Mouse (Mus musculus) testis, adult 2 months (tissue): ENCODE data around the gene Ugt1a6b.

Experiments used
- CTCF ChIP-seq: fragments of 200-500 bp; IDR thresholded peaks from 2 replicates; pipeline ENCODE4 v1.5.1; 2012; ENCODE audit warnings: low read depth, mild to moderate bottlenecking, inconsistent platforms, low read length, moderate library complexity; ENCODE audit not compliant: control insufficient read depth, insufficient read depth, insufficient replicate concordance
- POLR2A ChIP-seq: fragments of 200-500 bp; IDR thresholded peaks from 2 replicates; pipeline ENCODE4 v1.6.1; 2012; ENCODE audit warnings: low read depth, mild to moderate bottlenecking, inconsistent platforms, low read length, moderate library complexity; ENCODE audit not compliant: control insufficient read depth

DNA sequence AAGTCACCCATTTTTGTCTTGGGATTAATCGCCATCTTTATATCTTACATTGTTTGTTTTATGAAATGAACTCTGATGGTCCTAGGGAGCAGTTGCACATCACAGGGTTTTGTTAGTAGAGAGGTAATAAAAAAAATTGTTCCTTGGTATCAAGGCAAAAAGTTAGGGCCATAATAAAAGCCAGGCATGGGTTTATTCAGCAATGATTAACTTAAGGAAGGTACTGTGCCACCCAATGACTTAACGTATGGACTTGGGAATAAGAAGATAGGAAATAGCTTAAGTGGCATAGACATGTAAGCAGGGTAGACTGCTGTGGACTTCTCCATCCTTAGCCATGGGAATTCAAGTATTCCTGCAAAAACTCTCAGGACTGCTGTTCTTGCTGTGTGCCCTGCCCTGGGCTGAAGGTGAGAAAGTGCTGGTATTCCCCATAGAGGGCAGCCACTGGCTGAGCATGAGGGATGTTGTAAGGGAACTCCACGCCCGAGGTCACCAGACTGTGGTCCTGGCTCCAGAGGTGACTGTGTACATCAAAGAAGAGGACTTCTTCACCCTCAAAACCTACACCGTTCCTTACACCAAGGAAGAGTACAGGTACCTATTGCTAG lies 83.4 kb downstream of the Ugt1a6b start:
- no peak for TF ChIP-seq CTCF
- no peak for TF ChIP-seq POLR2A
